Comparison of ENCODE assay signal across 9 mouse cellular contexts in the genomic region with DNA sequence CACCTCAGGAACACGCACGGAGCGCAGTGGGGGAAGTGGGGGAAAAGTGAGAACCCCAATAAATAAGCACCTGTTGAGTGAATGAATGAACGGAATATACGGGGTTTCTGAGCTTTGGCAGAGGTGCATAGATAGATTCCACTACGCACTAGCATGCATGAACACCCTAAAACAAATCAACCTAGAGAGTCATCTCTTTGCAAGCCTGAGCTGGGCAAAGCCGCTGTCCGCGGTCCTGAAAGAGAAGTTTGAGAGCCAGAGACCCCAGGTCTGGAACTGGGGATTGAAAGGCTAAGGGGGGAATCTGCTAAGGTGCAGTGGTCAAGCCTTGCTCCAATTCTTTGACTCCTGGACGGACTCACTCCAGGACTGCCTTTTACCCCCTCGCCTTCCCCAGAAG. TPM values are rescaled to one million over a fixed set of nuclear protein-coding genes. Genes with fewer than 3 reads are reported as not detected.
DNase-seq lines count a peak whose midpoint lies in the region; ATAC-seq and TF ChIP-seq lines count a peak whose summit lies in the region.
"Had no signal": no experiment of that assay in that cellular context is flagged by ENCODE, and none has a peak within 500 bp of the region (broad histone marks: within the 10 kb centered on the region; RNA-seq: fewer than 3 reads in every experiment).

No protein-coding gene starts in this region.

- H3K4me1 ChIP-seq in forebrain, embryonic 10.5 days = peaks cover 22% of the 10 kb centered on the region
- peaks cover 14% of the 10 kb centered on the region; the same call in 1 of the 2 replicates for H3K4me1 ChIP-seq in kidney, embryonic 16.5 days (ENCODE audit: insufficient read depth, low read length)
- H3K4me1 ChIP-seq in midbrain, embryonic 16.5 days (ENCODE audit: control insufficient read depth, insufficient read depth, low read length) = peaks cover 9% of the 10 kb centered on the region

- H3K9me3 ChIP-seq in forebrain, embryonic 10.5 days = no peaks in the 10 kb centered on the region
- no peaks in the 10 kb centered on the region for H3K9me3 ChIP-seq in kidney, embryonic 16.5 days (ENCODE audit: low read length)
- no peaks in the 10 kb centered on the region for H3K9me3 ChIP-seq in midbrain, embryonic 16.5 days (replicated peaks; ENCODE audit: control insufficient read depth, low read length, poor library complexity, severe bottlenecking)

- peaks cover 50% of the 10 kb centered on the region for H3K27me3 ChIP-seq in forebrain, embryonic 10.5 days (ENCODE audit: poor library complexity, severe bottlenecking)
- peaks cover 31% of the 10 kb centered on the region for H3K27me3 ChIP-seq in kidney, embryonic 16.5 days (ENCODE audit: insufficient read depth, low read length)
- peaks cover 6% of the 10 kb centered on the region for H3K27me3 ChIP-seq in midbrain, embryonic 16.5 days (ENCODE audit: control insufficient read depth, insufficient read depth, low read depth, low read length)

- H3K36me3 ChIP-seq in forebrain, embryonic 10.5 days (replicated peaks) = no peaks in the 10 kb centered on the region
- H3K36me3 ChIP-seq in kidney, embryonic 16.5 days (ENCODE audit: insufficient read depth, low read length) = no peaks in the 10 kb centered on the region
- no peaks in the 10 kb centered on the region for H3K36me3 ChIP-seq in midbrain, embryonic 16.5 days (ENCODE audit: control insufficient read depth, insufficient read depth, low read length)

- no peak for ATAC-seq in kidney, embryonic 16.5 days (ENCODE audit: low FRiP score, low TSS enrichment)
- ATAC-seq in midbrain, embryonic 16.5 days = peak; percentile 26

- WGBS in forebrain, embryonic 10.5 days = 3% methylated on average over 11 of the region's 11 CpGs
- 2% methylated on average over 11 of the region's 11 CpGs for WGBS in kidney, embryonic 16.5 days
- under 1% methylated on average over 11 of the region's 11 CpGs for WGBS in midbrain, embryonic 16.5 days

- H3K4me2 ChIP-seq in kidney, embryonic 16.5 days (replicated peaks; ENCODE audit: low read depth, low read length) = peak overlapping the region; percentile 40; the same call in 1 of the 2 replicates
- peak overlapping the region; percentile 97 for H3K4me2 ChIP-seq in midbrain, embryonic 16.5 days (ENCODE audit: low read length)

- H3K27ac ChIP-seq in layer of hippocampus, adult 2 months = no peak overlapping the region
- no peak overlapping the region for H3K27ac ChIP-seq in forebrain, embryonic 10.5 days
- no peak overlapping the region for H3K27ac ChIP-seq in kidney, embryonic 16.5 days (ENCODE audit: low read length)
- H3K27ac ChIP-seq in midbrain, embryonic 16.5 days (ENCODE audit: low read length) = peak overlapping the region; percentile 63; the same call in 1 of the 2 replicates
- no peak overlapping the region for H3K27ac ChIP-seq in gastrocnemius, adult 2 months

- no peak for DNase-seq in layer of hippocampus, adult 2 months (ENCODE audit: low spot score in 2 of 2)
- DNase-seq in layer of hippocampus, adult 9-10 months (ENCODE audit: low spot score) = no peak
- DNase-seq in R1 (ENCODE audit: low read depth, low spot score) = peak; percentile 83
- peak; percentile 74 for DNase-seq in forebrain, embryonic 10.5 days (ENCODE audit: extremely low spot score, low spot score)
- DNase-seq in left cerebral cortex, adult 8-10 months (ENCODE audit: low spot score in 2 of 2) = no peak
- DNase-seq in gastrocnemius, adult 2 months = no peak

- H3K9ac ChIP-seq in kidney, embryonic 16.5 days (replicated peaks; ENCODE audit: low read length) = no peak overlapping the region
- peak overlapping the region; percentile 62 for H3K9ac ChIP-seq in midbrain, embryonic 16.5 days (ENCODE audit: low read depth, low read length)

- peak overlapping the region; percentile 57 for H3K4me3 ChIP-seq in layer of hippocampus, adult 2 months
- H3K4me3 ChIP-seq in forebrain, embryonic 10.5 days = peak overlapping the region; percentile 54
- no peak overlapping the region for H3K4me3 ChIP-seq in kidney, embryonic 16.5 days (ENCODE audit: low read length)
- H3K4me3 ChIP-seq in midbrain, embryonic 16.5 days (ENCODE audit: low read depth, low read length) = peak overlapping the region; percentile 66
- H3K4me3 ChIP-seq in gastrocnemius, adult 2 months = no peak overlapping the region

- intact Hi-C loops in gastrocnemius, adult 2 months (cut with DNase I) = no loop called here

- no peak for TF ChIP-seq CTCF in layer of hippocampus, adult 2 months (conservative IDR thresholded peaks at IDR 0.05)
- no peak for TF ChIP-seq CTCF in gastrocnemius, adult 2 months (IDR thresholded peaks at IDR 0.05)

RNA-seq across cellular contexts. Expression of gene Gpr6, which starts 0.4 kb away (rescaled TPM):
- total RNA-seq in layer of hippocampus, adult 2 months (2021) = 1 to 10 TPM in 1 of 2 experiments, under 1 TPM in 1; 0.64 to 1.1 TPM
- polyA plus RNA-seq in forebrain, embryonic 10.5 days (2016; fragmentation: Nextera tagmentation; extraction: Ambion mirVana) = not detected in 2 replicates
- polyA plus RNA-seq in kidney, embryonic 16.5 days (2015; fragmentation: Nextera tagmentation; extraction: Ambion mirVana) = not detected in 2 replicates
- polyA plus RNA-seq in midbrain, embryonic 16.5 days (2015; fragmentation: Nextera tagmentation; extraction: Ambion mirVana) = 3.3 and 4.4 TPM in 2 replicates
- total RNA-seq in left cerebral cortex, adult 8-10 months (2022) = 10 to 100 TPM; 21.5 to 26.4 (median 23.6) TPM
- total RNA-seq in gastrocnemius, adult 2 months (2021) = not detected
- polyA plus RNA-seq: lung, embryonic 16.5 days had no signal

Comparison
In these comparisons a context has a peak if more than half of its experiments do, and no peak if none do; other contexts are left out.
1. DNase-seq: peak in R1 (single experiment) and forebrain, embryonic 10.5 days (single experiment); none in layer of hippocampus, adult 2 months (0 of 2), layer of hippocampus, adult 9-10 months (single experiment), left cerebral cortex, adult 8-10 months (0 of 2) and gastrocnemius, adult 2 months (single experiment).
2. H3K4me3 ChIP-seq: peak in layer of hippocampus, adult 2 months (single experiment), forebrain, embryonic 10.5 days (single experiment) and midbrain, embryonic 16.5 days (single experiment); none in kidney, embryonic 16.5 days (single experiment) and gastrocnemius, adult 2 months (single experiment).
3. RNA of gene Gpr6, which starts 0.4 kb away (total RNA-seq): 21.5 to 26.4 TPM in left cerebral cortex, adult 8-10 months; 0.64 to 1.1 TPM in layer of hippocampus, adult 2 months and not detected in gastrocnemius, adult 2 months; every median in the first group is over 10 times any median in the second.